Comparison of ENCODE assay signal across 10 mouse cellular contexts in the genomic region with DNA sequence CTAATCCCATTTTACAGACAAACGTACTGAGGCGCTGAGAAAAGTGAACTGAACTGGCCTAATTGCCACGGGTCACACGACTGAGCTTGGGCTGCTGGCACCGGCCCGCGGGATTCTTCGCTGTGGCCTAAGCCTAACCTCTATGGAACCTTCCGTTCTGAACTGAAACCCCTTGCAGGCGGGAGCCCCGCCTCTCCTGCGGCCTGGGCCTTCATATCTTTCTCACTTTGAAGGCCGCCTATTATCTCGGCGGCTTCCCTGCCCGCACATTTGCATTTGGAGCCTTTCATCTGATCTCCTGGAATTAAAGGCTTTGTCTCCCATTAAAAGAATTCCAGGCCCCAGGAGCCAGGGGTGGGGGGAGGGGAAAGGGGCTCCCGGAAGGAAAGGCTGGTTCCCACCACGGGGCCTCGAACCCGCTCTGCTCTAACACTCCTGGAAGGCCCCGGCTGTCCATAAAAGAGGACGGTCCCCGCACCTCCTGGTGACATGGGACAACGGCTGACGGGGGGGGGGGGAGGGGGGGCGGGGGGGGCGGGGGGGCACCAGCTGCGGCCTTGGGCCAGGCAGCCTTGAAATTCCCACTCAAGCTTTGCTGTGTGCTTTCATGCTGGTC.
A peak's percentile ranks its signal among the peaks of the same experiment; 100 is the strongest.
DNase-seq lines count a peak whose midpoint lies in the region; ATAC-seq lines count a peak whose summit lies in the region.
"Had no signal": no experiment of that assay in that cellular context is flagged by ENCODE, and none has a peak within 500 bp of the region (broad histone marks: within the 10 kb centered on the region; RNA-seq: fewer than 3 reads in every experiment).

No protein-coding gene starts in this region.

- no peaks in the 10 kb centered on the region for H3K36me3 ChIP-seq in intestine, embryonic 16.5 days (ENCODE audit: control insufficient read depth, insufficient read depth, low read length)
- H3K36me3 ChIP-seq in intestine, embryonic 15.5 days, result no peaks in the 10 kb centered on the region
- no peaks in the 10 kb centered on the region for H3K36me3 ChIP-seq in limb, embryonic 10.5 days
- H3K36me3 ChIP-seq: embryonic facial prominence, embryonic 12.5 days had no signal

- no peaks in the 10 kb centered on the region for H3K9me3 ChIP-seq in intestine, embryonic 16.5 days (ENCODE audit: control insufficient read depth, low read length)
- H3K9me3 ChIP-seq in intestine, embryonic 15.5 days, result no peaks in the 10 kb centered on the region
- no peaks in the 10 kb centered on the region for H3K9me3 ChIP-seq in limb, embryonic 10.5 days (replicated peaks)
- H3K9me3 ChIP-seq: embryonic facial prominence, embryonic 12.5 days had no signal

- no peak overlapping the region for H3K27ac ChIP-seq in intestine, embryonic 16.5 days (ENCODE audit: low read length)
- H3K27ac ChIP-seq in intestine, embryonic 15.5 days, result no peak overlapping the region
- H3K27ac ChIP-seq in limb, embryonic 10.5 days, result 0 out of 2 replicates have a peak overlapping the region, but pooled peaks have one; percentile 46
- H3K27ac ChIP-seq: embryonic facial prominence, embryonic 12.5 days; layer of hippocampus, adult 2 months had no signal

- 0 out of 2 replicates have a peak, but pooled peaks have one; percentile 27 for ATAC-seq in intestine, embryonic 16.5 days
- no peak for ATAC-seq in intestine, embryonic 15.5 days

- H3K4me2 ChIP-seq in intestine, embryonic 16.5 days (ENCODE audit: low read depth, low read length), result no peak overlapping the region
- no peak overlapping the region for H3K4me2 ChIP-seq in intestine, embryonic 15.5 days (replicated peaks)
- H3K4me2 ChIP-seq: embryonic facial prominence, embryonic 12.5 days had no signal

- no peak overlapping the region for H3K4me3 ChIP-seq in intestine, embryonic 16.5 days (ENCODE audit: low read length)
- H3K4me3 ChIP-seq in intestine, embryonic 15.5 days (replicated peaks), result no peak overlapping the region
- H3K4me3 ChIP-seq in limb, embryonic 10.5 days, result no peak overlapping the region
- H3K4me3 ChIP-seq: embryonic facial prominence, embryonic 12.5 days; layer of hippocampus, adult 2 months had no signal

- WGBS in intestine, embryonic 16.5 days, result 36% methylated on average over 22 of the region's 28 CpGs
- 33% methylated on average over 24 of the region's 28 CpGs for WGBS in intestine, embryonic 15.5 days
- WGBS in limb, embryonic 10.5 days, result 14% methylated on average over 21 of the region's 28 CpGs

- peak; percentile 86 for DNase-seq in ES-CJ7 (ENCODE audit: low read depth, low spot score)
- peak; percentile 33 for DNase-seq in MEL-GATA-1-ER (ENCODE audit: extremely low read depth, low read depth)
- no peak for DNase-seq in limb, embryonic 10.5 days (ENCODE audit: low spot score)
- no peak for DNase-seq in B cell, adult 2 months
- DNase-seq in gastrocnemius, adult 18-20 months (ENCODE audit: low spot score), result no peak
- DNase-seq: lung, adult 18-20 months had no signal

- H3K9ac ChIP-seq in intestine, embryonic 16.5 days (ENCODE audit: low read depth, low read length), result no peak overlapping the region
- no peak overlapping the region for H3K9ac ChIP-seq in intestine, embryonic 15.5 days
- H3K9ac ChIP-seq: embryonic facial prominence, embryonic 12.5 days had no signal

- H3K27me3 ChIP-seq in intestine, embryonic 16.5 days (replicated peaks; ENCODE audit: control insufficient read depth, insufficient read depth, low read length), result peaks cover 12% of the 10 kb centered on the region; the same call in 1 of the 2 replicates
- peaks cover 9% of the 10 kb centered on the region for H3K27me3 ChIP-seq in intestine, embryonic 15.5 days (replicated peaks)
- peaks cover 99% of the 10 kb centered on the region for H3K27me3 ChIP-seq in limb, embryonic 10.5 days (ENCODE audit: low read depth, poor library complexity, severe bottlenecking)

- no peaks in the 10 kb centered on the region for H3K4me1 ChIP-seq in intestine, embryonic 16.5 days (ENCODE audit: control insufficient read depth, insufficient read depth, low read length)
- H3K4me1 ChIP-seq in intestine, embryonic 15.5 days (replicated peaks), result no peaks in the 10 kb centered on the region
- H3K4me1 ChIP-seq in limb, embryonic 10.5 days, result peaks cover 29% of the 10 kb centered on the region
- H3K4me1 ChIP-seq: embryonic facial prominence, embryonic 12.5 days had no signal

Comparison
In these comparisons a context has a peak if more than half of its experiments do, and no peak if none do; other contexts are left out.
1. DNase-seq: peak in ES-CJ7 (single experiment) and MEL-GATA-1-ER (single experiment); none in limb, embryonic 10.5 days (single experiment), B cell, adult 2 months (0 of 2) and gastrocnemius, adult 18-20 months (single experiment).